Mouse (Mus musculus) thymus, adult 2 months (tissue): Measurements from ENCODE around the gene Tspan5.

Source experiments
- CTCF ChIP-seq: fragments of 200-500 bp; IDR thresholded peaks from 2 replicates; pipeline ENCODE4 v1.5.1; 2012; ENCODE audit warnings: mild to moderate bottlenecking, control low read depth, low read length, moderate library complexity, borderline replicate concordance; ENCODE audit not compliant: control insufficient read depth, poor library complexity, insufficient read depth; ENCODE audit errors: extremely low read depth
- POLR2A ChIP-seq: fragments of 200-500 bp; IDR thresholded peaks from 2 replicates; pipeline ENCODE4 v1.6.1; 2012; ENCODE audit warnings: mild to moderate bottlenecking, low read length, control low read depth, moderate library complexity; ENCODE audit not compliant: control insufficient read depth, poor library complexity, insufficient read depth; ENCODE audit errors: extremely low read depth

DNA sequence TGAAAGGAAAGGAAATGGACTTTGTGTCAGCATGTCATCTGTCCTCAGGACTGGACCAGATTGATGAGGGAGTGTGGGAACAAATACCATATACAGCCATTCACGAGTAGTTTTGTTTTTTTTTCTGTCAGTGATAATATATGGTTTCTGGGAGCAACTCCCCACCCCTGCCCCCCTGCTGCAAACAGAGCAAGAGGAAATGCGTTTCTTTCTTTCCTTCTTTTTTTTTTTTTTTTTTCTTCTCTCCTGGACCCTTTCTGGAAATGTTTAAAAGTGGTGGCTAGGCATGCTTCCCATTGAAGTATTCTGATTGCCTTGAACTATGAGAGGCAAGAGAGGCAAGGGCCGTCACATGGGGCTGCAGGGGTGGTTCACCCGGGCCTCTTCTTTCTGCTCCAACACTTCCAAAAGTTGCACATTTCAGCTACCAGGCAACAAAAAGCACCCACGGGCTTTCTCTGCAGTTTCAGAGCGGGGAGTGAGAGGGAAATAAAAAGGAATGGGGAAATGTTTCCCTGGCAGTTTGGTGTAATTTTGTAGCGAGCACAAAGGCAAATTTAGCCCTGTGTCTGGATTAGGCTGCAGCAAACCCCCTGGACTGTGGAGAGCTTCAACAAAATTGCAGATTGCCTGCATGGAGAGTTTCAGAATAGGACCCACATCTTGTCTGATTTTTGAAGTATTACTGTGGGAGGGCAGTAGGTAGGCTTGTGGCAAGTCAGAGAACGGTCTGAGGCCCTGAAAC, 2.2 kb downstream of the Tspan5 start:
- TF ChIP-seq CTCF (no peak), POLR2A (no peak)
